Mouse (Mus musculus) neutrophil, adult 65 days (primary cell): ENCODE measurements around the gene Kynu. TPM values are rescaled to one million over a fixed set of nuclear protein-coding genes. Genes with fewer than 3 reads are reported as not detected.

ENCODE experiments used
- total RNA-seq: library from RNA; stranded (reverse); gene quantifications from 2 replicates; pipeline ENCODE4 v1.2.4, GENCODE M21; 2023

The Kynu gene
- total RNA-seq = 0.51 and 0.57 TPM in 2 replicates

GRCm38 (mm10) chr2:43555062-43555888 lies at the start of gene Kynu:
TSS of gene Kynu (plus strand) at chr2:43555329.

Other genes starting within 250 kb of the Kynu start
- gene Arhgap15, start 193.5 kb downstream of the Kynu start, total RNA-seq = 155 and 231 TPM in 2 replicates